Mouse (Mus musculus): ENCODE measurements around the gene Garnl3. TPM values are rescaled to one million over a fixed set of nuclear protein-coding genes. Genes with fewer than 3 reads are reported as not detected.

Garnl3 gene
- 2.1 and 2.3 TPM in 2 replicates for polyA plus RNA-seq (2016; fragmentation: Nextera tagmentation; extraction: Ambion mirVana)

- Histone ChIP-seq H3K27me3 (replicated peaks) (peaks cover 51% of the 10 kb centered on the region), H3K4me2 (peak within 1 kb of the TSS; percentile 98), H3K4me1 (peaks cover 29% of the 10 kb centered on the region), H3K36me3 (no peaks in the 10 kb centered on the region), H3K9me3 (replicated peaks) (no peaks in the 10 kb centered on the region), H3K9ac (peak within 1 kb of the TSS; percentile 66; the same call in 1 of the 2 replicates), H3K4me3 (peak within 1 kb of the TSS; percentile 68), H3K27ac (peak within 1 kb of the TSS; percentile 36)
- no peak; the same call in 1 of the 2 replicates for ATAC-seq
- 1% methylated on average over 22 of the region's 22 CpGs for WGBS (ENCODE audit: insufficient replicate concordance)
Observed at GRCm38 (mm10) chr2:33131500-33132092, at the start of gene Garnl3. TSS of gene Garnl3 (minus strand) at chr2:33131654.

GRCm38 (mm10) chr2:33179930-33180630, 48.6 kb upstream of the Garnl3 start:
- WGBS (ENCODE audit: insufficient replicate concordance): 73% methylated on average over 16 of the region's 16 CpGs
- ATAC-seq: no peak
- Histone ChIP-seq H3K9me3 (replicated peaks) (no peaks in the 10 kb centered on the region), H3K4me1 (peaks cover 23% of the 10 kb centered on the region), H3K4me3 (no peak overlapping the region), H3K27me3 (replicated peaks) (no peaks in the 10 kb centered on the region), H3K4me2 (no peak overlapping the region), H3K36me3 (no peaks in the 10 kb centered on the region), H3K9ac (no peak overlapping the region), H3K27ac (no peak overlapping the region)

- no peak overlapping the region for H3K4me2 ChIP-seq
- no peak overlapping the region for H3K9ac ChIP-seq
- H3K27ac ChIP-seq: no peak overlapping the region
- H3K4me1 ChIP-seq: peaks cover 23% of the 10 kb centered on the region
- no peak overlapping the region for H3K4me3 ChIP-seq
- no peak for ATAC-seq
- 72% methylated on average over 14 of the region's 14 CpGs for WGBS (ENCODE audit: insufficient replicate concordance)
- no peaks in the 10 kb centered on the region for H3K27me3 ChIP-seq (replicated peaks)
- no peaks in the 10 kb centered on the region for H3K9me3 ChIP-seq (replicated peaks)
- H3K36me3 ChIP-seq: no peaks in the 10 kb centered on the region
Observed at GRCm38 (mm10) chr2:33179171-33179929, 47.9 kb upstream of the Garnl3 start.

- H3K4me3 ChIP-seq: no peak overlapping the region
- H3K4me2 ChIP-seq: no peak overlapping the region
- no peaks in the 10 kb centered on the region for H3K36me3 ChIP-seq
- no peak overlapping the region for H3K9ac ChIP-seq
- no peaks in the 10 kb centered on the region for H3K9me3 ChIP-seq (replicated peaks)
- WGBS (ENCODE audit: insufficient replicate concordance): 66% methylated on average over 11 of the region's 11 CpGs
- peaks cover 23% of the 10 kb centered on the region for H3K4me1 ChIP-seq
- 0 out of 2 replicates have a peak, but pooled peaks have one; percentile 24 for ATAC-seq
- H3K27ac ChIP-seq: 0 out of 2 replicates have a peak overlapping the region, but pooled peaks have one; percentile 12
- H3K27me3 ChIP-seq (replicated peaks): no peaks in the 10 kb centered on the region
Observed at GRCm38 (mm10) chr2:33178243-33178932, 46.9 kb upstream of the Garnl3 start.

GRCm38 (mm10) chr2:33177443-33178242, 46.2 kb upstream of the Garnl3 start:
- Histone ChIP-seq H3K27me3 (replicated peaks) (no peaks in the 10 kb centered on the region), H3K4me2 (no peak overlapping the region), H3K27ac (peak overlapping the region; percentile 14; the same call in 1 of the 2 replicates), H3K36me3 (no peaks in the 10 kb centered on the region), H3K4me1 (peaks cover 23% of the 10 kb centered on the region), H3K9ac (no peak overlapping the region), H3K9me3 (replicated peaks) (no peaks in the 10 kb centered on the region), H3K4me3 (no peak overlapping the region)
- ATAC-seq: peak; percentile 42; the same call in 1 of the 2 replicates
- 69% methylated on average over 12 of the region's 12 CpGs for WGBS (ENCODE audit: insufficient replicate concordance)

- 53% methylated on average over 2 of the region's 2 CpGs for WGBS (ENCODE audit: insufficient replicate concordance)
Observed at GRCm38 (mm10) chr2:33176921-33177320, 45.5 kb upstream of the Garnl3 start.

GRCm38 (mm10) chr2:33176516-33176915, 45.1 kb upstream of the Garnl3 start:
- no peaks in the 10 kb centered on the region for H3K9me3 ChIP-seq (replicated peaks)
- H3K4me3 ChIP-seq: no peak overlapping the region
- H3K27ac ChIP-seq: no peak overlapping the region
- no peak for ATAC-seq
- H3K36me3 ChIP-seq: no peaks in the 10 kb centered on the region
- H3K4me1 ChIP-seq: peaks cover 23% of the 10 kb centered on the region
- no peaks in the 10 kb centered on the region for H3K27me3 ChIP-seq (replicated peaks)
- no peak overlapping the region for H3K4me2 ChIP-seq
- 25% methylated on average over 7 of the region's 7 CpGs for WGBS (ENCODE audit: insufficient replicate concordance)
- no peak overlapping the region for H3K9ac ChIP-seq

More at GRCm38 (mm10) chr2:33176921-33177320, 45.5 kb upstream of the Garnl3 start:
- no peaks in the 10 kb centered on the region for H3K36me3 ChIP-seq
- H3K9me3 ChIP-seq (replicated peaks): no peaks in the 10 kb centered on the region
- H3K9ac ChIP-seq: no peak overlapping the region
- no peak overlapping the region for H3K27ac ChIP-seq
- H3K27me3 ChIP-seq (replicated peaks): no peaks in the 10 kb centered on the region
- no peak overlapping the region for H3K4me3 ChIP-seq
- peaks cover 23% of the 10 kb centered on the region for H3K4me1 ChIP-seq
- H3K4me2 ChIP-seq: no peak overlapping the region
- no peak for ATAC-seq

GRCm38 (mm10) chr2:33173686-33174085, 42.2 kb upstream of the Garnl3 start:
- H3K9me3 ChIP-seq (replicated peaks): no peaks in the 10 kb centered on the region
- H3K4me2 ChIP-seq: no peak overlapping the region
- H3K27ac ChIP-seq: no peak overlapping the region
- no peak overlapping the region for H3K4me3 ChIP-seq
- H3K4me1 ChIP-seq: peaks cover 18% of the 10 kb centered on the region
- no peaks in the 10 kb centered on the region for H3K36me3 ChIP-seq
- 77% methylated on average over 7 of the region's 7 CpGs for WGBS (ENCODE audit: insufficient replicate concordance)
- ATAC-seq: no peak
- no peaks in the 10 kb centered on the region for H3K27me3 ChIP-seq (replicated peaks)
- no peak overlapping the region for H3K9ac ChIP-seq

GRCm38 (mm10) chr2:33173126-33173525, 41.7 kb upstream of the Garnl3 start:
- H3K4me2 ChIP-seq: no peak overlapping the region
- H3K27ac ChIP-seq: no peak overlapping the region
- no peaks in the 10 kb centered on the region for H3K36me3 ChIP-seq
- H3K9me3 ChIP-seq (replicated peaks): no peaks in the 10 kb centered on the region
- no peaks in the 10 kb centered on the region for H3K27me3 ChIP-seq (replicated peaks)
- H3K4me3 ChIP-seq: no peak overlapping the region
- no peak for ATAC-seq
- H3K9ac ChIP-seq: no peak overlapping the region
- 51% methylated on average over 10 of the region's 10 CpGs for WGBS (ENCODE audit: insufficient replicate concordance)
- peaks cover 13% of the 10 kb centered on the region for H3K4me1 ChIP-seq

GRCm38 (mm10) chr2:33170777-33171565, 39.5 kb upstream of the Garnl3 start:
- no peaks in the 10 kb centered on the region for H3K9me3 ChIP-seq (replicated peaks)
- no peak for ATAC-seq

More at GRCm38 (mm10) chr2:33170777-33171565, 39.5 kb upstream of the Garnl3 start:
- Histone ChIP-seq H3K36me3 (no peaks in the 10 kb centered on the region), H3K4me3 (no peak overlapping the region), H3K9ac (no peak overlapping the region), H3K27me3 (replicated peaks) (no peaks in the 10 kb centered on the region), H3K4me1 (no peaks in the 10 kb centered on the region), H3K27ac (no peak overlapping the region), H3K4me2 (no peak overlapping the region)
- 73% methylated on average over 10 of the region's 10 CpGs for WGBS (ENCODE audit: insufficient replicate concordance)
